Mouse (Mus musculus): ENCODE measurements around the gene Etv3.
"Not testable (repeated sequence)": the region's sequence is repeated elsewhere in the genome, so short reads cannot be mapped to it uniquely, and the experiment has no call there.

The Etv3 gene

DNA sequence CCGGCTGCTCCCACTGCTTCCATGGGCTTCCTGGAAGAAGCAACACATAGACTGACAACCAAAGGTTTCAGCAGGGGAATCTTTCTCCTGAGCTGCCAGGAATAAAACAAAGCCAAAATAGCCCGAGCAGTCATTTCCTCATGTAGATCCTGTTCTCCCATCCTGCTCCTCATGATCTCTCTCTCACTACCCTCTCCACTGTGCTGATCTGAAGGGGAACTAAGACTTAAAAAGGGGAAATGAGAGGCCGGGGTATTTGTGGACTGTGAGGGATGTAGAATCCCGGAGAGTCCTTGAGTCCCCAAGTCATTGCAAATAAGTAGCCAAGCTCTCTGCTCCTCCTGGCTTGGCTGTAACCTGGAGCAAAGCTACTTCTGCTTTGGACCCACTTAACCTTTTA is 4.1 kb upstream of the Etv3 start:
- no peak for DNase-seq (ENCODE audit: low spot score)

- no peak for DNase-seq (ENCODE audit: low spot score)
Observed at GRCm38 (mm10) chr3:87521833-87522232, 3.4 kb upstream of the Etv3 start.

GRCm38 (mm10) chr3:87523701-87524100 is 1.5 kb upstream of the Etv3 start:
- DNase-seq (ENCODE audit: low spot score): no peak

GRCm38 (mm10) chr3:87525837-87526570 is 797 bp downstream of the Etv3 start:
- DNase-seq (ENCODE audit: low spot score): no peak

DNA sequence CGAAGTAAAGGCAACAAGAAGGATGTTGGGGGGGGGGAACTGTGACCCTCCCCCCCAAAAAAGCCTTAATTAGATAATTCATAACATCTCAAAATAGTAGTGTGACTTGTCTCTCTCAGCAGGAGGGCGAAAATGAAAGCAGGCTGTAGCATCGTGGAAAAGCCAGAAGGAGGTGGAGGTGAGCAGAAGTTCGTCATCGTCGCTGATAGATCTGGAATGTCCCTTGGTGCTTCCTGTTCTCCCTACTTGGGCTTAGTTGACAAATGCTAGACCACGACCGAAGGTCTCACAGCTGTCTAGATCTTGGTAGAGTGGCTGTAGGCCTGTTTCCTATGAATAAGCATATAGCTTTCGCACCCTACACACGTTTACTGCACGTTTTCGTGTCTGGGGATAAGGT is 1.9 kb downstream of the Etv3 start:
- no peak for DNase-seq (ENCODE audit: low spot score)

- no peak for DNase-seq (ENCODE audit: low spot score)
Observed at GRCm38 (mm10) chr3:87528021-87528420, 2.8 kb downstream of the Etv3 start.

- DNase-seq (ENCODE audit: low spot score): no peak
Observed at GRCm38 (mm10) chr3:87528841-87529240, 3.6 kb downstream of the Etv3 start.

DNA sequence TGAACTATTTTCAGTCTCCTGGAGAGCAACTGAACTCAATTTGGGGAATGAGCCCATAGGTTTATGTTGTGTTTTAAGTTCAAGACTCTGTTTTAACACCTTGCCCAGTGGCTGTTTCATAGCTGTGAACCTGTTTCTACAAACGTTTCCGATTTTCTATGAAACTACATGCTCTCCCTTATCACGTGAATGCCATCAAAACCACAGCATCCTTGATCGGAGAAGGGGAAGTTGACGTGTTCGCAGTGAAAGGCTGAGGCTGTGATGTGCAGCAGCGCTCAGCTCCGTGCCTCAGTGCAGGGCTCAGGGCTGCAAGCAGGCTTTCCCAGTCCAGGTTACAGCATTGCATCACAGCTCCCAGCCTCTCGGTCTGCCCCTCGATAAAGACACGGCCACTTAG is 4.4 kb downstream of the Etv3 start:
- no peak for DNase-seq (ENCODE audit: low spot score)

DNA sequence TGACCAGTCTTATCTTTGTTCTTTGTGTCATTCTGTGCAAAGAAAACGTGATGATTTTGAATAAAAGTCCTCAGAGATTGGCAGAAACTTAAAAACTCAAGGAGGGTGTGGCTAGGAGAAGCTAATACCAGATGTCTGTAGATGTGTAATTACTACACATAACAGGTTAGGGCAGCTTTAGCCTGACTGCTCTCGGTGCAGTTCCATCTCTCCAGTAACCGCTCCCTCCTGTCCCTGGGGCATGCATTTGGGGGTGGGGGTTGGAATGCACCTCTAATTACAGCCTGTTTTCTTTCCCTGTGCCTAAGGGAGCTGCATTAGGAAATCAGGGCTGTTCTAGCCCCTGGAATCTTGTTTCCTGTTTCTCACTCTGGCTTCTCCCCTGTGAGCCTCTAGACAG is 5.0 kb downstream of the Etv3 start:
- DNase-seq (ENCODE audit: low spot score): no peak

- no peak for DNase-seq (ENCODE audit: low spot score)
Observed at GRCm38 (mm10) chr3:87533667-87534378, 8.6 kb downstream of the Etv3 start.

GRCm38 (mm10) chr3:87538034-87538433 is 12.8 kb downstream of the Etv3 start:
- DNase-seq (ENCODE audit: low spot score): no peak

DNA sequence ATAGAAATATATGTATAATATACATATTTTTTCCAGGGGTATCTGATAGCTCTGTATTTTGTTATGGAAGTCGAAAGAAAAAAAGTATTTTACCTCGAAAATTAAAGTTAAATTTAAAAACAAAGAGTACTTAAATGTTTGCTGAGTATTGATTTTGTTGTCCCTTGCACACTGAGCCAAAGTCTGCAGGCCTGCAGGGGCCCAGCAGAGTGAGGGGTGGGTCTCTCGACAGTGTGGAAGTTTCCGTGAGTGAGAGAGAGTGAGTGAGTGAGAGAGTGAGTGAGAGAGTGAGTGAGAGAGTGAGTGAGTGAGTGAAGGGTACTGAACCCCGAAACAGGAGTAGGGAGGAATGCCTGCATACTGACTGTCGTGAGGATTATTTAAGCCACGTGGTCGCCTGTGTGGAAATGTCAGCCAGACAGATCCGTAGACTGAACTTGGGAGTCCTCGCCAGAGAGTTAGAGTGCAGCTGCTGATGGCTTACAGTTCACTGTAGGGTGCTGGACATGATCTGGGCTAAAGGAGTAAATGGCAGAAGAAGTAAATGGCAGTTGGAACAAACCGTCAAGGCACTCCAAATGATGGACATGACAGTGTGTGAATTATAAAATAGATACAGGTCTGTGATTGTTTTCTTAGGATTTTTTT is 14.9 kb downstream of the Etv3 start:
- DNase-seq (ENCODE audit: low spot score): no peak

DNA sequence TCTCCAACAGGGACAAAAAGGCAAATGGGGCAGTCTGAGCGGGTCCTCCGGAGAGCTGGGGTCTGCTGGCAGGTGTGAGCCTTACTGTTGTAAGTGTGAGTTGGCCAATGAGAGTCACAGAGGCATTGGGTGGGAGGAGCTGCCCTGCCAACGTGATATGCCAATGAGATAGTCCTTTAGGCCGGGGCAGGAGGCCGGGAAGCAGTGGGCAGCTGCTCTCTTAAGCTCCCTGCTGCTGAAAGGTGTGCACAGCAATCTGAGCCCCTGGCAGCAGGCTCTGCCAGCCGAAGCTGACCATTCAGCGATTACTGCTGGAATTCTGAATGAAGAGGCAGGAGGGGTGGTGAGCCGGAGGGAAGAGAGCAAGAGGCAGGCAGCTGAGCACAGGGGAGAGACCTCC is 15.5 kb downstream of the Etv3 start:
- no peak for DNase-seq (ENCODE audit: low spot score)

- DNase-seq (ENCODE audit: low spot score): no peak
Observed at GRCm38 (mm10) chr3:87542481-87543215, 17.4 kb downstream of the Etv3 start.

GRCm38 (mm10) chr3:87545554-87545953 is 20.3 kb downstream of the Etv3 start:
- DNase-seq (ENCODE audit: low spot score): no peak

GRCm38 (mm10) chr3:87546291-87546721 is 21.1 kb downstream of the Etv3 start:
- DNase-seq (ENCODE audit: low spot score): no peak

DNA sequence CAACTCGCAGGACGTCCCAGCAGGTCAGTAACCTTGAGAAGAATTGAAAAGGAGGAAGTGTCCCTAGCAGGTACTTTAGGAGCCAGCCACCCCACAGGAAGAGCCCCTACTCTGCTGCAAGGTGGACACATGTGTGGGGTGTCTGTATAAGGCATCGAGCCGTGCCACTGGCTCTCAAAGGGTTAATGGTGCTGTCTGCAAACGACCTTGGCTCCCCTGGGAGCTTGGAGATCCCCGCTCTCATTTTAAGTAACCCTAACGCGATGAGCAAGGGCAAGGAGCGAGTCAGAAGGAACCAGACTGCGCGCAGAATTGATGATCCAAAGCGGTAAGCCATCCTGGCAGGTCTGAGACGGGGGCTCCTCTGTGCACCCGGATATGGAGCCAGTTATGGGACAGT is 24.7 kb downstream of the Etv3 start:
- DNase-seq (ENCODE audit: low spot score): no peak

DNA sequence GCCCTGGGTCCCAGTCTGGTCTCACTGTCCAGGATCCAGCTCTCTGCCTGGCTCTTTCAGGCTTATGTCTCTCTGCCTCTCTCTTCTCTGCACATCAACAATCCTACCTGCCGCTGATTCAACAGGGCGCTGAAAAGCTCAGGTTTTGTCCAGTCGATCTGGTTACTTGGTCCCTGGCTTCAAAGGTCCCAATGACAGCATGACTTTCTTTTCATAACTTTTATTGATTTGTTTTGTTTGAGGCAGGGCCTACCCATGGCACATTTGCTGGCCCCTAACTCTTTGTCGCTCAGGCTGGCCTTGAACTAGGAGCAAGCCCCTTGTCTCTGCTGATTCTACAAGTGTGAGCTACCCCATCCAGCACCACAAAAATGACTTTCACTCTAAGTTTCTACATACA is 27.1 kb downstream of the Etv3 start:
- no peak for DNase-seq (ENCODE audit: low spot score)

DNA sequence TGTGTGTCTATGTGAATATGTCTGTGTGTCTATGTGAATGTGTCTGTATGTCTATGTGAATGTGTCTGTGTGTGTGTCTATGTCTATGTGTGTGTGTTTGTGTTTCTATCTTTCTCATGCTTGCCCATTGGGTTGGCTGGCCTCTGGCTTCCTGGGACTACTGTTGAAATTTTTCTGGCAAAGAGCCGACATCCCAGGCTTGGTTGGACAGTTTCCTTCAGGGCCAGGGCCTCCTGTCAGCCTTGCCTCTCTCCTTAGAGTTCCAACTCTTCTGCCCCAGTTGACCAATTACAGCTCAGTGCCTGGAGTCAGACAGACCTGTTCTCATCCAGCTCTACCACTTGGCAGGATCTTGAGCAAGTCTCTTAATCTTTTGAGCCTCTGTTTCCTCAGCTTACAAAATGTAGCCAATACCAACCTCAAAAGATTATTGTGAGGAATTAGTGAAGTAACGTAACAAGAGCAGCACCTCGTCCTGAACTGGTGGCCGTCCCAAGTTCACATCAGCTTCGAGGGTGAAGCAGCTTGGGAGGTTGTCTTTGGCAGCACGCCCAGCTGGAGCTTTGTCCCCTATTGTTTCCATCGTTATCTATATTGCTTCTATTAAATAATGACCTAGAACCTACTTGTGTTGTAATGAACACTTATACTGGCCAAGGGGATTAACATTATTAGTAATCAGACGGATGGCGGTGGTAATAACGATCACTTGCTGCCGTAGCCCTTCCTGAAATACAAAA is 28.2 kb downstream of the Etv3 start:
- DNase-seq (ENCODE audit: low spot score): no peak

- not testable (repeated sequence) for DNase-seq (ENCODE audit: low spot score)
Observed at GRCm38 (mm10) chr3:87554859-87555258, 29.7 kb downstream of the Etv3 start.

- DNase-seq (ENCODE audit: low spot score): no peak
Observed at GRCm38 (mm10) chr3:87556109-87556531, 30.9 kb downstream of the Etv3 start.
